Mouse (Mus musculus) mesoderm, embryonic 11.5 days (tissue): ENCODE data around the gene Bhlhe23.

Experiments
- DNase-seq: peaks from one replicate; pipeline ENCODE4 v3.0.0-alpha.2; 2012; ENCODE audit warnings: low read depth, low spot score

The Bhlhe23 gene

GRCm38 (mm10) chr2:180725414-180725778 lies 51.3 kb downstream of the Bhlhe23 start:
- DNase-seq, result no peak

- no peak for DNase-seq
These were observed 51.9 kb downstream of the Bhlhe23 start, which contains the start of gene Slc17a9 for GRCm38 (mm10) chr2:180724585-180725413. Gene Slc17a9, plus strand, starts transcription at chr2:180725263.
